Comparison of ENCODE assay signal across 10 mouse cellular contexts in the genomic region with DNA sequence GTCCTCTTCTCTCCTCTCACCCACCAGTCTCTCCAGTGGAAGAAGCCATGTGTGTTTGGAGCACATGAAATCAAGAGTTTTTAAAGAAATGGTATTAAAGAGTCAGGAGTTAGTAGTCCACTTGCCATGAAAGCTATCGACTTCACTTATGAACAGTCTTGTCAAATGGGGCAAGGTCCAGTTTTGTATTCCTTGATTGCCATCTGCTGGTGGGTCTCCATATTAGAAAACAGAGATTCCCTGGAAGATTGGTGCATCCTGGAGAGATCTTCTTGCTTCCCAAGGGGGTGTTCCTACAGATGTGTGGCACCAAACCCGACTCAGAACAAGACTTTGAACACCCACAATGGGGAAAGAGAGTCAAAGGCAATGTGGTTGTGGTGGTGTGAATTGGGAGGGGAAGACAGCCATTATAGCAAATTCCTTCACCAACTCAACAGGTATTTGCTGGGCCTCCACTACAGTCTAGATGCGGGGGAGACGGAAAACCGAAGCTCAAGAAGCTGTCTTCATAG. TPM values are rescaled to one million over a fixed set of nuclear protein-coding genes. Genes with fewer than 3 reads are reported as not detected.
A peak's percentile ranks its signal among the peaks of the same experiment; 100 is the strongest.
DNase-seq lines count a peak whose midpoint lies in the region; ATAC-seq and TF ChIP-seq lines count a peak whose summit lies in the region.
"Had no signal": no experiment of that assay in that cellular context is flagged by ENCODE, and none has a peak within 500 bp of the region (broad histone marks: within the 10 kb centered on the region; RNA-seq: fewer than 3 reads in every experiment).

No protein-coding gene starts in this region.

- ATAC-seq in hindbrain, embryonic 11.5 days (ENCODE audit: low FRiP score), result no peak
- no peak for ATAC-seq in hindbrain, embryonic 13.5 days (ENCODE audit: low FRiP score)
- ATAC-seq in midbrain, postnatal 0 days (ENCODE audit: low FRiP score), result no peak

- H3K27me3 ChIP-seq in hindbrain, embryonic 11.5 days (ENCODE audit: control insufficient read depth, insufficient read depth, low read length), result no peaks in the 10 kb centered on the region
- no peaks in the 10 kb centered on the region for H3K27me3 ChIP-seq in hindbrain, embryonic 13.5 days
- peaks cover 4 to 6% of the 10 kb centered on the region in 2 experiments for H3K27me3 ChIP-seq in MEL (ENCODE audit: control insufficient read depth in 1 of 2, insufficient read depth in 2 of 2, low read length in 2 of 2)
- H3K27me3 ChIP-seq in midbrain, postnatal 0 days (ENCODE audit: insufficient read depth, low read length), result no peaks in the 10 kb centered on the region
- H3K27me3 ChIP-seq: hindbrain, embryonic 15.5 days; midbrain, embryonic 12.5 days had no signal

- H3K9me3 ChIP-seq in hindbrain, embryonic 11.5 days (ENCODE audit: control insufficient read depth, low read length), result no peaks in the 10 kb centered on the region
- no peaks in the 10 kb centered on the region; the same call in 1 of the 2 replicates for H3K9me3 ChIP-seq in hindbrain, embryonic 13.5 days
- H3K9me3 ChIP-seq in MEL (replicated peaks; ENCODE audit: insufficient read depth, low read length), result no peaks in the 10 kb centered on the region
- H3K9me3 ChIP-seq in midbrain, postnatal 0 days (ENCODE audit: low read length), result no peaks in the 10 kb centered on the region
- H3K9me3 ChIP-seq: hindbrain, embryonic 15.5 days; midbrain, embryonic 12.5 days had no signal

- no peaks in the 10 kb centered on the region for H3K36me3 ChIP-seq in hindbrain, embryonic 11.5 days (ENCODE audit: control insufficient read depth, insufficient read depth, low read length)
- H3K36me3 ChIP-seq in hindbrain, embryonic 13.5 days, result no peaks in the 10 kb centered on the region
- no peaks in the 10 kb centered on the region for H3K36me3 ChIP-seq in MEL (ENCODE audit: control insufficient read depth in 1 of 2, insufficient read depth in 2 of 2, low read length in 2 of 2)
- no peaks in the 10 kb centered on the region for H3K36me3 ChIP-seq in midbrain, postnatal 0 days (ENCODE audit: insufficient read depth, low read length)
- H3K36me3 ChIP-seq: hindbrain, embryonic 15.5 days; midbrain, embryonic 12.5 days had no signal

- H3K9ac ChIP-seq in hindbrain, embryonic 11.5 days (ENCODE audit: low read depth, low read length), result no peak overlapping the region
- H3K9ac ChIP-seq in hindbrain, embryonic 13.5 days, result no peak overlapping the region
- no peak overlapping the region for H3K9ac ChIP-seq in MEL (ENCODE audit: control insufficient read depth, low read depth, low read length, poor library complexity, severe bottlenecking)
- no peak overlapping the region for H3K9ac ChIP-seq in midbrain, postnatal 0 days (replicated peaks; ENCODE audit: low read length, poor library complexity, severe bottlenecking)
- H3K9ac ChIP-seq: hindbrain, embryonic 15.5 days; midbrain, embryonic 12.5 days had no signal

- H3K4me1 ChIP-seq in hindbrain, embryonic 11.5 days (replicated peaks; ENCODE audit: control insufficient read depth, insufficient read depth, low read length), result no peaks in the 10 kb centered on the region
- no peaks in the 10 kb centered on the region for H3K4me1 ChIP-seq in hindbrain, embryonic 13.5 days (replicated peaks)
- no peaks in the 10 kb centered on the region for H3K4me1 ChIP-seq in MEL (ENCODE audit: control insufficient read depth in 1 of 2, insufficient read depth in 2 of 2, low read length in 2 of 2)
- no peaks in the 10 kb centered on the region for H3K4me1 ChIP-seq in midbrain, postnatal 0 days (ENCODE audit: insufficient read depth, low read length)
- H3K4me1 ChIP-seq: hindbrain, embryonic 15.5 days; midbrain, embryonic 12.5 days had no signal

- peak; percentile 58 for DNase-seq in hindbrain, embryonic 11.5 days (ENCODE audit: low spot score)
- peak; percentile 7 for DNase-seq in MEL (ENCODE audit: low read depth, low spot score)
- DNase-seq in adrenal gland, postnatal 36 days, result peak; percentile 16 to 60
- peak; percentile 57 for DNase-seq in kidney, postnatal 14 days
- peak; percentile 67 for DNase-seq in midbrain, postnatal 0 days (ENCODE audit: low spot score)
- no peak for DNase-seq in testis, postnatal 10 days (ENCODE audit: low spot score)
- DNase-seq in gastrocnemius, postnatal 14 days, result no peak

- no peaks in the 10 kb centered on the region for H3K79me2 ChIP-seq in MEL (ENCODE audit: control insufficient read depth, insufficient read depth, low read length, poor library complexity)

- no peak overlapping the region for H3K27ac ChIP-seq in hindbrain, embryonic 11.5 days (ENCODE audit: low read depth, low read length)
- no peak overlapping the region for H3K27ac ChIP-seq in hindbrain, embryonic 13.5 days
- H3K27ac ChIP-seq in MEL (ENCODE audit: control insufficient read depth, low read depth, low read length), result no peak overlapping the region
- H3K27ac ChIP-seq in midbrain, postnatal 0 days (ENCODE audit: low read depth, low read length), result no peak overlapping the region
- H3K27ac ChIP-seq: hindbrain, embryonic 15.5 days; midbrain, embryonic 12.5 days had no signal

- no peak for TF ChIP-seq EP300 in MEL (IDR thresholded peaks at IDR 0.05; ENCODE audit: low read depth in 1 of 2, low read length in 2 of 2)

- H3K4me3 ChIP-seq in hindbrain, embryonic 11.5 days (ENCODE audit: low read depth, low read length), result no peak overlapping the region
- H3K4me3 ChIP-seq in hindbrain, embryonic 13.5 days, result no peak overlapping the region
- H3K4me3 ChIP-seq in MEL (ENCODE audit: control insufficient read depth in 1 of 2, insufficient read depth in 1 of 2, low read depth in 2 of 2, low read length in 2 of 2), result no peak overlapping the region
- no peak overlapping the region for H3K4me3 ChIP-seq in midbrain, postnatal 0 days (ENCODE audit: low read depth, low read length)
- H3K4me3 ChIP-seq: hindbrain, embryonic 15.5 days; midbrain, embryonic 12.5 days had no signal

- 63% methylated on average over 5 of the region's 5 CpGs for WGBS in hindbrain, embryonic 11.5 days
- WGBS in hindbrain, embryonic 13.5 days, result 66% methylated on average over 5 of the region's 5 CpGs
- 59% methylated on average over 5 of the region's 5 CpGs for WGBS in midbrain, postnatal 0 days

- peak; percentile 50 for TF ChIP-seq RAD21 in MEL (IDR thresholded peaks at IDR 0.05; ENCODE audit: low read depth, low read length)

- intact Hi-C loops in gastrocnemius, postnatal 14 days (cut with DNase I; ENCODE audit: low total_unique reads), result loop anchor here (10.0 kb wide), 1 partner anchor 430 kb away; no protein-coding TSS in a partner anchor

- no peak overlapping the region for H3K4me2 ChIP-seq in hindbrain, embryonic 11.5 days (replicated peaks; ENCODE audit: low read depth, low read length)
- no peak overlapping the region for H3K4me2 ChIP-seq in hindbrain, embryonic 13.5 days
- no peak overlapping the region for H3K4me2 ChIP-seq in midbrain, postnatal 0 days (ENCODE audit: low read depth, low read length, poor library complexity, severe bottlenecking)
- H3K4me2 ChIP-seq: hindbrain, embryonic 15.5 days; midbrain, embryonic 12.5 days had no signal

- TF ChIP-seq CTCF in MEL (IDR thresholded peaks at IDR 0.05 in 2 of 3, conservative IDR thresholded peaks at IDR 0.05 in 1 of 3; ENCODE audit: control insufficient read depth in 1 of 3, insufficient read depth in 1 of 3, low read depth in 2 of 3, low read length in 3 of 3, poor library complexity in 1 of 3, severe bottlenecking in 1 of 3), result peak in 1 of 3 experiments; percentile 44; a peak in 2 of 6 replicates
- peak; percentile 79 for TF ChIP-seq CTCF in midbrain, postnatal 0 days (IDR thresholded peaks at IDR 0.05)

- no peak for TF ChIP-seq POLR2A in MEL (IDR thresholded peaks at IDR 0.05; ENCODE audit: control insufficient read depth in 1 of 2, insufficient read depth in 1 of 2, low read depth in 1 of 2, low read length in 2 of 2, poor library complexity in 1 of 2)

TF ChIP-seq in MEL, 35 proteins besides CTCF, POLR2A, EP300 and RAD21:
- TF ChIP-seq KAT2A (conservative IDR thresholded peaks at IDR 0.05; ENCODE audit: low read depth, low read length) (no peak), USF1 (IDR thresholded peaks at IDR 0.05; ENCODE audit: low read depth, low read length) (no peak), SMC3 (IDR thresholded peaks at IDR 0.05; ENCODE audit: low read depth, low read length) (peak; percentile 40), RCOR1 (IDR thresholded peaks at IDR 0.05; ENCODE audit: low read depth, low read length) (no peak), POLR2AphosphoS5 (IDR thresholded peaks at IDR 0.05; ENCODE audit: borderline replicate concordance, low read depth, low read length) (no peak), USF2 (IDR thresholded peaks at IDR 0.05; ENCODE audit: borderline replicate concordance in 1 of 2, insufficient read depth in 1 of 2, low read depth in 1 of 2, low read length in 2 of 2) (no peak), GABPA (IDR thresholded peaks at IDR 0.05; ENCODE audit: low read depth, low read length) (no peak), MYB (IDR thresholded peaks at IDR 0.05; ENCODE audit: low read depth, low read length) (no peak), ZC3H11A (IDR thresholded peaks at IDR 0.05; ENCODE audit: low read depth, low read length) (peak; percentile 43; the same call in 1 of the 2 replicates), GATA1 (IDR thresholded peaks at IDR 0.05; ENCODE audit: low read depth, low read length) (no peak)

RNA-seq across cellular contexts. Expression of gene Sec63, which starts 26.7 kb away (rescaled TPM):
- 30.7 and 31.5 TPM in 2 replicates for polyA plus RNA-seq in hindbrain, embryonic 11.5 days (2014; fragmentation: Nextera tagmentation; extraction: Ambion mirVana)
- 23.7 and 23.9 TPM in 2 replicates for polyA plus RNA-seq in hindbrain, embryonic 13.5 days (2015; fragmentation: Nextera tagmentation; extraction: Ambion mirVana)
- 16.1 and 18.2 TPM in 2 replicates for total RNA-seq in MEL (2012; rRNA removed)
- 100 to 1,000 TPM in 1 of 2 experiments, 10 to 100 TPM in 1; 41.8 to 119 TPM for polyA plus RNA-seq in MEL (2012; ENCODE audit: insufficient read depth in 1 of 2, insufficient read length in 2 of 2, low read depth in 1 of 2, low replicate concordance in 2 of 2, missing spikeins in 1 of 2)
- total RNA-seq in adrenal gland, postnatal 36 days (2021), result 10 to 100 TPM; 67.3 to 74.6 TPM
- 16.9 and 24.8 TPM in 2 replicates for total RNA-seq in midbrain, postnatal 0 days (2014; rRNA removed)
- 10.3 and 11.5 TPM in 2 replicates for polyA plus RNA-seq in midbrain, postnatal 0 days (2015; fragmentation: Nextera tagmentation; extraction: Ambion mirVana)
- total RNA-seq in gastrocnemius, postnatal 14 days (2021), result 10 to 100 TPM; 21.1 to 24.4 TPM

Comparison
In these comparisons a context has a peak if more than half of its experiments do, and no peak if none do; other contexts are left out.
1. DNase-seq: peak in hindbrain, embryonic 11.5 days (single experiment), MEL (single experiment), adrenal gland, postnatal 36 days (2 of 2), kidney, postnatal 14 days (single experiment) and midbrain, postnatal 0 days (single experiment); none in testis, postnatal 10 days (single experiment) and gastrocnemius, postnatal 14 days (single experiment).